Mouse (Mus musculus) limb, embryonic 11.5 days (tissue): ENCODE measurements at regions not wholly inside any gene's neighbourhood (a gene's known extent, or its start where the extent isn't known, plus 50 kb on each side); places are given as distances from the start of the nearest gene placed in this dataset.

ENCODE experiments used
- ATAC-seq: fragments of 200-750 bp; cut with Nextera tagmentation; 2 replicates; pipeline ENCODE4 v1.8.0; 2017; ENCODE audit warnings: low read depth; ENCODE audit not compliant: insufficient number of reproducible peaks, low FRiP score, low TSS enrichment
- DNase-seq: peaks from one replicate; pipeline ENCODE4 v3.0.0-alpha.2; 2015; ENCODE audit warnings: low spot score
- H3K27ac ChIP-seq: fragments of 300-500 bp; sonication (generic); replicated peaks from 2 replicates; pipeline ENCODE4 v1.5.1; 2014; ENCODE audit warnings: low read depth, mild to moderate bottlenecking, low read length
- H3K27me3 ChIP-seq: fragments of 300-500 bp; sonication (generic); 2 replicates; pipeline ENCODE4 v1.6.1; 2014; ENCODE audit warnings: mild to moderate bottlenecking, low read length, mixed read lengths; ENCODE audit not compliant: control insufficient read depth, insufficient read depth
- H3K36me3 ChIP-seq: fragments of 300-500 bp; sonication (generic); 2 replicates; pipeline ENCODE4 v1.6.1; 2014; ENCODE audit warnings: mild to moderate bottlenecking, low read length, moderate library complexity, mixed read lengths; ENCODE audit not compliant: control insufficient read depth, insufficient read depth
- H3K4me1 ChIP-seq: fragments of 300-500 bp; sonication (generic); 2 replicates; pipeline ENCODE4 v1.6.1; 2014; ENCODE audit warnings: low read length, mixed read lengths; ENCODE audit not compliant: control insufficient read depth, insufficient read depth
- H3K4me2 ChIP-seq: fragments of 300-500 bp; sonication (generic); 2 replicates; pipeline ENCODE4 v1.6.1; 2014; ENCODE audit warnings: low read depth, mild to moderate bottlenecking, moderate library complexity; ENCODE audit not compliant: severe bottlenecking
- H3K4me3 ChIP-seq: fragments of 300-500 bp; sonication (generic); 2 replicates; pipeline ENCODE4 v1.5.1; 2014; ENCODE audit warnings: low read depth, low read length
- H3K9ac ChIP-seq: fragments of 300-500 bp; sonication (generic); 2 replicates; pipeline ENCODE4 v1.6.1; 2014; ENCODE audit warnings: mild to moderate bottlenecking, low read length
- H3K9me3 ChIP-seq: fragments of 300-500 bp; sonication (generic); 2 replicates; pipeline ENCODE4 v1.6.1; 2016; ENCODE audit warnings: low read length; ENCODE audit not compliant: control insufficient read depth
- WGBS: fragments of 180-500 bp; shearing (Covaris S2); extraction: QIAGEN DNeasy Blood & Tissue Kit; methylation state at CpG from one replicate; pipeline ENCODE4 v1.1.7; 2014; 5-methylcytosine and 5-hydroxymethylcytosine counted together

DNA sequence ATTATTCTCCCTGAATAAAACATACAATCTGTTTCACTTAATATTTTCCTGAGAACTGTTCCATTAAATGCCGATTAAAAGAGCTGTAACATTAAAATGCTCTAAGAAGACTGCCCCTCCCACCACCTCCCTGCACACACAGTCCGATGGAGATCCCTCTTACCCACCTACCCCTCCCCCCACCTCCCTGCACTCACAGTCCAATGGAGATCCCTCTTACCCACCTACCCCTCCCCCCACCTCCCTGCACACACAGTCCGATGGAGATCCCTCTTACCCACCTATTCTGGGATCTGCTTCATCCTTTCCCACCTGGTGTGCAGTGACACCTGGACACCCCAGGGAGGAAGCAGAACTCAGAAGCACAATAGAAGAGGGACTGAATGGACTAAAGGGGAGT is 305.6 kb downstream of the Cps1 start:
- ATAC-seq (no peak), DNase-seq (no peak)
- Histone ChIP-seq H3K9me3 (no peaks in the 10 kb centered on the region), H3K27ac (no peak overlapping the region), H3K27me3 (no peaks in the 10 kb centered on the region), H3K4me1 (no peaks in the 10 kb centered on the region), H3K4me2 (no peak overlapping the region), H3K4me3 (no peak overlapping the region), H3K9ac (no peak overlapping the region), H3K36me3 (no peaks in the 10 kb centered on the region)
- WGBS = 61% methylated on average over 3 of the region's 3 CpGs

DNA sequence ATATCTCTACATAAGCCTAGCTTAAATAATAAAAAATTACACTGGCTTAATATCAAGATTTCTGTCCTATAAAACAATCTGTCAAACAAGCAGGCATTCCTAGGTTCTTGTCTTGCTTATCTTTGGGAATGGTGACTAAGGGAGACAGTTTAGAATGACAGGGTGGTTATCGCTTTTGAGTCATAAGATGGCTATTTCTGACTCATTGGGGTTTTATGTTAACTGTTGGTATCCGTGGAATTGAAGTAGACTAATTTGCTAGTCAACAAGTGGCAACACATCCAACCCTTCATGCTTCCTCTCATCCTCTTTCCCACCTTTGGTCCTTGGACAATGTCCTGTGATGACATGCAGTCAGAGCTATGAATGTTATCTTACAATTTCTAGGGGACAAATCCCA is 328.0 kb downstream of the Cps1 start:
- H3K4me3 ChIP-seq = no peak overlapping the region
- 90% methylated on average over 2 of the region's 2 CpGs for WGBS
- H3K9me3 ChIP-seq = no peaks in the 10 kb centered on the region
- no peaks in the 10 kb centered on the region for H3K27me3 ChIP-seq
- ATAC-seq = no peak
- H3K9ac ChIP-seq = no peak overlapping the region
- H3K36me3 ChIP-seq = no peaks in the 10 kb centered on the region
- DNase-seq = no peak
- no peaks in the 10 kb centered on the region for H3K4me1 ChIP-seq
- no peak overlapping the region for H3K27ac ChIP-seq
- no peak overlapping the region for H3K4me2 ChIP-seq

GRCm38 (mm10) chr1:67464203-67464602 is 341.4 kb downstream of the Cps1 start:
- H3K4me1 ChIP-seq = 0 out of 2 replicates have a peak, but pooled peaks cover 4% of the 10 kb centered on the region
- no peak overlapping the region for H3K27ac ChIP-seq
- ATAC-seq = no peak
- no peak overlapping the region for H3K4me3 ChIP-seq
- H3K9me3 ChIP-seq = no peaks in the 10 kb centered on the region
- H3K9ac ChIP-seq = no peak overlapping the region
- no peaks in the 10 kb centered on the region for H3K27me3 ChIP-seq
- no peak for DNase-seq
- 39% methylated on average over 2 of the region's 2 CpGs for WGBS
- no peak overlapping the region for H3K4me2 ChIP-seq
- no peaks in the 10 kb centered on the region for H3K36me3 ChIP-seq

- Histone ChIP-seq H3K9me3 (no peaks in the 10 kb centered on the region), H3K36me3 (no peaks in the 10 kb centered on the region), H3K4me2 (no peak overlapping the region), H3K27ac (no peak overlapping the region), H3K9ac (no peak overlapping the region), H3K4me1 (0 out of 2 replicates have a peak, but pooled peaks cover 4% of the 10 kb centered on the region), H3K27me3 (no peaks in the 10 kb centered on the region), H3K4me3 (no peak overlapping the region)
- 24% methylated on average over 4 of the region's 4 CpGs for WGBS
- DNase-seq (peak; percentile 36), ATAC-seq (peak; percentile 57; the same call in 1 of the 2 replicates)
These were observed 342.7 kb downstream of the Cps1 start for GRCm38 (mm10) chr1:67465527-67465926.

DNA sequence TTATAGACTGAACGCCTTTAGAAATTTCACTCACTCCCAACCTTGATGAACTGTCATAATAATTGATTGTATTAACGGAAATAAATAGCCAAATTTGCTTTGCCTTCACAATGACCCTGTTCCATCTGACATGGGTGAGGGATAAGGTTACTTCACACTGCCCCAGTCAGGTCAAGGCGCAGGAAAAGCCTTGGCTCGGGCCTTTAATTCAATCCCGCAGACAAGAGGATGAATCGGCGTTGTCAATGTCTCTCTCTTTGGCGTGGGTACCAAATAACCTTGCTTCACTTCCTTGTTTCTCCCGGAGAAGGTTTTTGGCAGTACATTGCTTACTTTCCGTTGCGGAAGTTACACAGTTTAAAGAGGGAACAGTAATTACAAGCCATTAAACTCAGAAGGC is 354.2 kb downstream of the Cps1 start:
- no peak overlapping the region for H3K27ac ChIP-seq
- DNase-seq = no peak
- no peak overlapping the region for H3K4me3 ChIP-seq
- ATAC-seq = no peak
- no peaks in the 10 kb centered on the region for H3K4me1 ChIP-seq
- no peaks in the 10 kb centered on the region for H3K27me3 ChIP-seq
- no peaks in the 10 kb centered on the region for H3K36me3 ChIP-seq
- H3K4me2 ChIP-seq = no peak overlapping the region
- no peak overlapping the region for H3K9ac ChIP-seq
- 70% methylated on average over 11 of the region's 11 CpGs for WGBS
- no peaks in the 10 kb centered on the region for H3K9me3 ChIP-seq

GRCm38 (mm10) chr1:67477966-67478365 is 355.1 kb downstream of the Cps1 start:
- Histone ChIP-seq H3K27ac (no peak overlapping the region), H3K9ac (no peak overlapping the region), H3K4me3 (no peak overlapping the region), H3K27me3 (no peaks in the 10 kb centered on the region), H3K4me1 (no peaks in the 10 kb centered on the region), H3K9me3 (no peaks in the 10 kb centered on the region), H3K4me2 (no peak overlapping the region), H3K36me3 (no peaks in the 10 kb centered on the region)
- ATAC-seq (no peak), DNase-seq (no peak)
- WGBS = 80% methylated on average over 3 of the region's 3 CpGs

DNA sequence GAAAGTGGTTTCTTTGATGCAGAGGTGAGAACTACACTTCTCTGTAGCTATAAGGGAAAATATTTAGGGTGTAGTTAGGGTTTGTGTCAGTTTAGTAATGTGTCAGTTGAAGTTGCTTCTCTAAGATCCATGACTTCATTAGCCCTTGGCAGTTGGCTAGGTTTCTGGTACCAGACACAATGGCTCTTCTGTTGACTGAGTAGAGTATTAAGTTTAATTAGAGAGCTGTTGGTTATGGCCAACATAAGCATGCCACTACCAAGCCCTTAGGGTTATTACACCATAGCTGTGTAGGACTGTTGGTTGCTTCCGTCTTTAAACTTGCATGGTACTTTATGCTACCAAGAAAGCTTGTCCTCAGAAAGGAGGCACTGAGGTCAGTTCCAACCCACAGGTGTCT is 359.1 kb downstream of the Cps1 start:
- DNase-seq (no peak), ATAC-seq (peak; percentile 31; the same call in 1 of the 2 replicates)
- H3K36me3 ChIP-seq = no peaks in the 10 kb centered on the region
- H3K4me3 ChIP-seq = no peak overlapping the region
- no peak overlapping the region for H3K4me2 ChIP-seq
- no peak overlapping the region for H3K27ac ChIP-seq
- H3K27me3 ChIP-seq = no peaks in the 10 kb centered on the region
- H3K9ac ChIP-seq = no peak overlapping the region
- no peaks in the 10 kb centered on the region for H3K4me1 ChIP-seq
- no peaks in the 10 kb centered on the region for H3K9me3 ChIP-seq
- WGBS = 82% methylated on average over 1 of the region's 1 CpGs

- no peak overlapping the region for H3K4me3 ChIP-seq
- ATAC-seq (no peak), DNase-seq (no peak)
- no peaks in the 10 kb centered on the region for H3K4me1 ChIP-seq
- H3K27me3 ChIP-seq = no peaks in the 10 kb centered on the region
- no peak overlapping the region for H3K4me2 ChIP-seq
- H3K36me3 ChIP-seq = no peaks in the 10 kb centered on the region
- 86% methylated on average over 3 of the region's 3 CpGs for WGBS
- no peaks in the 10 kb centered on the region for H3K9me3 ChIP-seq
- no peak overlapping the region for H3K27ac ChIP-seq
- H3K9ac ChIP-seq = no peak overlapping the region
These were observed 381.3 kb downstream of the Cps1 start for GRCm38 (mm10) chr1:67504140-67504539.

DNA sequence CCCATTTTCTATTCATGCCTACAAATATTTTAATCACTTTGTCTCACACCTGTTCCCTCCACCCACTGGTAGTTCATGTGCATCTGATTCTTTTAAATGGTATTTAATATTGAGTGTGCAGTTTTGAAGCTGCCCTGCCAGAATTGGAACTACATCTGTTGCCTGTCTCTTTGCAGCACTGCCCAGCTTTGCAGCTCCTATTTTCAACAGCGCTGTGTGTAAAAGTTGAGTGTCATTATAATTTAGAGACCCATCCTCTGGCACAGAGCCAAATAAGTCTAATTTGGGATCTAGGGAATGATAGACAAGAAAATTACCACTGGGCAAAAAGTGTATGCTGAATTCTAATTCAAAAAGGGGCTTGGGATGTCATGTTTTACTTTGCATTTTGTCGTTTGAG is 382.9 kb downstream of the Cps1 start:
- DNase-seq (no peak), ATAC-seq (no peak)
- Histone ChIP-seq H3K27me3 (no peaks in the 10 kb centered on the region), H3K4me1 (no peaks in the 10 kb centered on the region), H3K9me3 (no peaks in the 10 kb centered on the region), H3K9ac (no peak overlapping the region), H3K36me3 (no peaks in the 10 kb centered on the region), H3K4me3 (no peak overlapping the region), H3K4me2 (no peak overlapping the region), H3K27ac (no peak overlapping the region)
- WGBS = 85% methylated on average over 2 of the region's 2 CpGs
